Mouse (Mus musculus) liver, embryonic 15.5 days (tissue): Measurements from ENCODE around the gene Lrrc3. TPM values are rescaled to one million over a fixed set of nuclear protein-coding genes. Genes with fewer than 3 reads are reported as not detected.
A peak's percentile ranks its signal among the peaks of the same experiment; 100 is the strongest.

Experiments
- ATAC-seq: fragments of 200-750 bp; cut with Nextera tagmentation; 2 replicates; pipeline ENCODE4 v1.8.0; 2017; ENCODE audit warnings: moderate number of reproducible peaks, mild to moderate bottlenecking, moderate library complexity; ENCODE audit not compliant: insufficient read depth
- H3K27ac ChIP-seq: fragments of 300-500 bp; sonication (generic); replicated peaks from 2 replicates; pipeline ENCODE4 v1.5.1; 2015; ENCODE audit warnings: mild to moderate bottlenecking, inconsistent platforms
- H3K27me3 ChIP-seq: fragments of 300-500 bp; sonication (generic); 2 replicates; pipeline ENCODE4 v1.6.1; 2015; ENCODE audit warnings: mild to moderate bottlenecking, inconsistent platforms
- H3K36me3 ChIP-seq: fragments of 300-500 bp; sonication (generic); replicated peaks from 2 replicates; pipeline ENCODE4 v1.6.1; 2015; ENCODE audit warnings: moderate library complexity, mild to moderate bottlenecking, inconsistent platforms
- H3K4me1 ChIP-seq: fragments of 300-500 bp; sonication (generic); replicated peaks from 2 replicates; pipeline ENCODE4 v1.6.1; 2015; ENCODE audit warnings: inconsistent platforms
- H3K4me2 ChIP-seq: fragments of 300-500 bp; sonication (generic); 2 replicates; pipeline ENCODE4 v1.6.1; 2015; ENCODE audit warnings: moderate library complexity, mild to moderate bottlenecking, inconsistent platforms
- H3K4me3 ChIP-seq: fragments of 300-500 bp; sonication (generic); replicated peaks from 2 replicates; pipeline ENCODE4 v1.5.1; 2015; ENCODE audit warnings: mild to moderate bottlenecking, inconsistent platforms
- H3K9ac ChIP-seq: fragments of 300-500 bp; sonication (generic); 2 replicates; pipeline ENCODE4 v1.6.1; 2015; ENCODE audit warnings: moderate library complexity, mild to moderate bottlenecking, inconsistent platforms
- H3K9me3 ChIP-seq: fragments of 300-500 bp; sonication (generic); replicated peaks from 2 replicates; pipeline ENCODE4 v1.6.1; 2016; ENCODE audit warnings: inconsistent platforms
- WGBS: fragments of 180-500 bp; shearing (Covaris S2); methylation state at CpG from one replicate; pipeline ENCODE4 v1.1.7; 2015; ENCODE audit warnings: mixed read lengths; ENCODE audit not compliant: insufficient replicate concordance; 5-methylcytosine and 5-hydroxymethylcytosine counted together
- polyA plus RNA-seq: library from polyadenylated mRNA; unstranded; fragments of >200 nt; fragmentation: Nextera tagmentation; extraction: Ambion mirVana; gene quantifications from 2 replicates; pipeline ENCODE4 v1.2.1, GENCODE M21; 2015

The Lrrc3 gene
- polyA plus RNA-seq, 1 experiment from 2014 or later, result 13.7 TPM

DNA sequence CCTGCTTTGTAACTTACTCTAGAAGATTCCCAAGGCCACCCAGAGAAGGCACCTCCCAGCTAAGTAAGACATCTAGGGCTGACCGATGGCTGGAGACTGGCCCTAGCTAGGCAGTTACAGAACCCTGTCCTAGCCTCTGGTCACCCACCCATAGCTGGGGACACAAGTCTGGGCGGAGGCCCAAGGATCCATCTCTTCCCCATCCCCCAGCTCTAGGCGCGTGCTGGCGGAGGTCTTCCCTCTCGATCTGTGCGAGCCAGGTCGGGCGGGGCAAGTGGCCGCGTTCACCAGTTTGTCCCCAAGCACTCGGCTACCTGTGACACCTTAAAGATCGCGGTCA lies 495 bp downstream of the Lrrc3 start:
- 2% methylated on average over 14 of the region's 14 CpGs for WGBS
- Histone ChIP-seq H3K4me3 (peak overlapping the region; percentile 58), H3K4me2 (peak overlapping the region; percentile 62), H3K27ac (peak overlapping the region; percentile 29; the same call in 1 of the 2 replicates), H3K9ac (peak overlapping the region; percentile 35; the same call in 1 of the 2 replicates), H3K4me1 (peaks cover 14% of the 10 kb centered on the region), H3K9me3 (no peaks in the 10 kb centered on the region), H3K27me3 (peaks cover 28% of the 10 kb centered on the region), H3K36me3 (no peaks in the 10 kb centered on the region)
- ATAC-seq, result peak; percentile 4; the same call in 1 of the 2 replicates

- no peak for ATAC-seq
- H3K9ac ChIP-seq, result 0 out of 2 replicates have a peak overlapping the region, but pooled peaks have one; percentile 35
- 68% methylated on average over 27 of the region's 27 CpGs for WGBS
Measured at GRCm38 (mm10) chr10:77900903-77901818, 1.2 kb downstream of the Lrrc3 start.

GRCm38 (mm10) chr10:77900126-77900525 lies 2.2 kb downstream of the Lrrc3 start:
- Histone ChIP-seq H3K36me3 (no peaks in the 10 kb centered on the region), H3K9ac (no peak overlapping the region), H3K4me3 (no peak overlapping the region), H3K4me2 (peak overlapping the region; percentile 62), H3K27ac (peak overlapping the region; percentile 55; the same call in 1 of the 2 replicates), H3K4me1 (peaks cover 14% of the 10 kb centered on the region), H3K27me3 (peaks cover 28% of the 10 kb centered on the region), H3K9me3 (no peaks in the 10 kb centered on the region)
- WGBS, result 60% methylated on average over 7 of the region's 7 CpGs
- peak; percentile 45 for ATAC-seq

More at GRCm38 (mm10) chr10:77900903-77901818, 1.2 kb downstream of the Lrrc3 start:
- Histone ChIP-seq H3K9me3 (no peaks in the 10 kb centered on the region), H3K4me1 (peaks cover 14% of the 10 kb centered on the region), H3K4me3 (peak overlapping the region; percentile 58), H3K27me3 (peaks cover 28% of the 10 kb centered on the region), H3K4me2 (peak overlapping the region; percentile 62), H3K36me3 (no peaks in the 10 kb centered on the region), H3K27ac (peak overlapping the region; percentile 55; the same call in 1 of the 2 replicates)

DNA sequence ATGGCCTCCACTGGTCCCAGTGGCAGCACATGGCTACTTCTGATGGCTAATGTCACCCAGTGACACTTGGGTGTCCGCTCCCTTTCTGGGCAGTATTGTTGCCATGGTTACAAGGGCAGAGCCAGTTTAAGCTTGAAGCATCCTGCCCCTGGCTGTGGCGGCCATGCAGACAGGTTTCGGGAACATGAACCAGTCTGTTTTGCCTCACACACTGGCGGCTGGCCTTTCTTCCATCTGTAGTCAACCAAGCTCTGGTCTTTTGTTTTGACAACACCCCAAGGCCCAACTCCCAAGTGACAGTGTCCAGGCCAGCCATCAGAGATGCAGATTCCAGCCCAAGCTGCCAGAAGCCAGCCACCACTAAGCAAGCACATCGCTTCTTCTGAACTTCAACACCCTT lies 6.8 kb downstream of the Lrrc3 start:
- H3K9me3 ChIP-seq, result no peaks in the 10 kb centered on the region
- H3K4me2 ChIP-seq, result no peak overlapping the region
- no peak overlapping the region for H3K9ac ChIP-seq
- WGBS, result 60% methylated on average over 5 of the region's 5 CpGs
- no peaks in the 10 kb centered on the region; the same call in 1 of the 2 replicates for H3K4me1 ChIP-seq
- no peak overlapping the region for H3K27ac ChIP-seq
- H3K4me3 ChIP-seq, result no peak overlapping the region
- H3K27me3 ChIP-seq, result no peaks in the 10 kb centered on the region; the same call in 1 of the 2 replicates
- no peak for ATAC-seq
- no peaks in the 10 kb centered on the region for H3K36me3 ChIP-seq

DNA sequence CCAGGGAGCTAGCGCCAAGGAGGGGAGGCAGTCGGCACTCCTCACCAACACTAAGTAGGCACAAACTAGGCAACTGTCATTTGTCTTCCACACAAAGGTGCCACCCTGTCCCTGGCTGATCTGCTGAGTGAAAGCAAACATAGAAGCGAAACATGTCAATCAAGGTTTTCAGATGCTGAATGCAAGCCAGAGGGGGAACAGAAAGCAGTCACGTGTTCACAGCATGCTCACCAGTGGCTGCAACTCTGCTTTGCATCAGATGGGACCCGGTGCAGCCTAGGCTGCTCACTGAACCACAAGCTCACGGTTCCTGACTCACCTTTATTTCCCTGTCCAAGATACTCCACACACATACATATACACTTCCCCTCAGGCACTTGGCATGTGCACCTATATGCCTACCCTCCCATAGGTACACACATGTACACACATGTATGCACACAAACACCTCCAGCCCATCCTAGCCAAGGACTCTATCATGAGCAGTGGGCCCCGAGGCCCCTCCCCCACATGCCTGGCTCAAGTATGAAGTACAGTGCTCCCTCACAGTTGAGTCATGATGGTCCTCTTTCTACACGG lies 11.3 kb downstream of the Lrrc3 start:
- Histone ChIP-seq H3K9me3 (no peaks in the 10 kb centered on the region), H3K4me3 (no peak overlapping the region), H3K4me2 (no peak overlapping the region), H3K36me3 (no peaks in the 10 kb centered on the region), H3K4me1 (no peaks in the 10 kb centered on the region), H3K27me3 (no peaks in the 10 kb centered on the region), H3K27ac (no peak overlapping the region), H3K9ac (no peak overlapping the region)
- ATAC-seq, result no peak
- 67% methylated on average over 8 of the region's 8 CpGs for WGBS

- Histone ChIP-seq H3K4me2 (no peak overlapping the region), H3K9me3 (no peaks in the 10 kb centered on the region), H3K27ac (no peak overlapping the region), H3K4me3 (no peak overlapping the region), H3K4me1 (no peaks in the 10 kb centered on the region), H3K36me3 (no peaks in the 10 kb centered on the region), H3K9ac (no peak overlapping the region), H3K27me3 (no peaks in the 10 kb centered on the region)
- no peak for ATAC-seq
- WGBS, result 44% methylated on average over 12 of the region's 12 CpGs
Measured at GRCm38 (mm10) chr10:77886007-77886747, 16.2 kb downstream of the Lrrc3 start.

- H3K9ac ChIP-seq, result no peak overlapping the region
- no peak for ATAC-seq
- WGBS, result 73% methylated on average over 5 of the region's 5 CpGs
- H3K27ac ChIP-seq, result no peak overlapping the region
- no peaks in the 10 kb centered on the region for H3K27me3 ChIP-seq
- no peaks in the 10 kb centered on the region for H3K4me1 ChIP-seq
- no peaks in the 10 kb centered on the region for H3K36me3 ChIP-seq
- no peaks in the 10 kb centered on the region for H3K9me3 ChIP-seq
- no peak overlapping the region for H3K4me2 ChIP-seq
- H3K4me3 ChIP-seq, result no peak overlapping the region
Measured at GRCm38 (mm10) chr10:77882553-77882952, 19.8 kb downstream of the Lrrc3 start.

- no peaks in the 10 kb centered on the region for H3K27me3 ChIP-seq
- no peak for ATAC-seq
Measured at GRCm38 (mm10) chr10:77880305-77880704, 22.0 kb downstream of the Lrrc3 start.

DNA sequence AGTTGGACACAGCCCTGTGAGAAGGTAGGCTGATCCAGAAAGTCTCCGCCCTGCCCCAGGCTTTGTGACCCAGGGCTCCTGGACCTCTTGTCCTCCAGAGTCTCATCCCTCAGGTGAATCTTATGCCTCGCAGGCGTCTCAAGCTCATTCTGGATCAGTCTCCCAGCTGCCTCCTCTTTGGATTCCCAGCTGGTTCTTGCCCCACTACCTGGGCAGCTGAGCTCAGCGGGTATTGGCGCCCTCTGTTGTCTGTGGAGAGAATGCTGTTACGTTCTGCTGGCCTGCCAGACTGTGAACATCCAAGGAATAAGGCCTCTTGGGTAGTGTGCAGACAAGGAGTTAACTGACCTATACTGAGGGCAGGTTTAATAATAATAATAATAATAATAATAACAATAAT lies 23.4 kb downstream of the Lrrc3 start:
- 52% methylated on average over 6 of the region's 6 CpGs for WGBS
- Histone ChIP-seq H3K27ac (no peak overlapping the region), H3K4me2 (no peak overlapping the region), H3K9ac (no peak overlapping the region), H3K36me3 (no peaks in the 10 kb centered on the region), H3K4me3 (no peak overlapping the region), H3K27me3 (no peaks in the 10 kb centered on the region), H3K4me1 (no peaks in the 10 kb centered on the region), H3K9me3 (no peaks in the 10 kb centered on the region)
- no peak for ATAC-seq

More at GRCm38 (mm10) chr10:77880305-77880704, 22.0 kb downstream of the Lrrc3 start:
- Histone ChIP-seq H3K4me1 (no peaks in the 10 kb centered on the region), H3K36me3 (no peaks in the 10 kb centered on the region), H3K27ac (no peak overlapping the region), H3K9ac (no peak overlapping the region), H3K4me2 (no peak overlapping the region), H3K4me3 (no peak overlapping the region), H3K9me3 (no peaks in the 10 kb centered on the region)
- 17% methylated on average over 3 of the region's 3 CpGs for WGBS

- Histone ChIP-seq H3K27me3 (no peaks in the 10 kb centered on the region), H3K4me1 (no peaks in the 10 kb centered on the region), H3K4me3 (no peak overlapping the region), H3K9ac (no peak overlapping the region), H3K27ac (no peak overlapping the region), H3K4me2 (no peak overlapping the region), H3K9me3 (no peaks in the 10 kb centered on the region), H3K36me3 (no peaks in the 10 kb centered on the region)
- 67% methylated on average over 7 of the region's 7 CpGs for WGBS
- no peak for ATAC-seq
Measured at GRCm38 (mm10) chr10:77869651-77870050, 32.7 kb downstream of the Lrrc3 start.

DNA sequence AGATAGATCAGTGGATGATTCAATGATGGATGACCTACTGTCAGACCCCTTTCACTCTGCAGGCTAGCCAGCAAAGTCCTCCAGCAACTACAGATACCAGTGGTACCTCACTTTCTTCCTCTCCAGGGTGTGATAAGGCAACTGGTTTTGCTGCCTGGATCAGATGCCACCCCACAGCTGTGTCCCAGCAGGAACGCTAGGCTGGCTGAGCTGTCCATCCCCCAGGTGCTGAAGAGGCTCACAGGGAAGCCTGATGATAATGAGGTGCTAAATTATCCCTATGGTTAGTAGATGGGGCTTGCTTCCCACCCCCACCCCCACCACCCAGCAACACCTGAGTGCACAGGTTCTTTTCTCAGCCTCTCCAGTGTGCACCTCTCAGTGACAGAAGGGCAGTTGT lies 34.8 kb downstream of the Lrrc3 start:
- Histone ChIP-seq H3K9me3 (no peaks in the 10 kb centered on the region), H3K4me3 (no peak overlapping the region), H3K4me1 (no peaks in the 10 kb centered on the region), H3K9ac (no peak overlapping the region), H3K27me3 (no peaks in the 10 kb centered on the region), H3K36me3 (no peaks in the 10 kb centered on the region), H3K4me2 (no peak overlapping the region), H3K27ac (no peak overlapping the region)
- ATAC-seq, result no peak
- 3% methylated on average over 1 of the region's 1 CpGs for WGBS
